In the genomic region with DNA sequence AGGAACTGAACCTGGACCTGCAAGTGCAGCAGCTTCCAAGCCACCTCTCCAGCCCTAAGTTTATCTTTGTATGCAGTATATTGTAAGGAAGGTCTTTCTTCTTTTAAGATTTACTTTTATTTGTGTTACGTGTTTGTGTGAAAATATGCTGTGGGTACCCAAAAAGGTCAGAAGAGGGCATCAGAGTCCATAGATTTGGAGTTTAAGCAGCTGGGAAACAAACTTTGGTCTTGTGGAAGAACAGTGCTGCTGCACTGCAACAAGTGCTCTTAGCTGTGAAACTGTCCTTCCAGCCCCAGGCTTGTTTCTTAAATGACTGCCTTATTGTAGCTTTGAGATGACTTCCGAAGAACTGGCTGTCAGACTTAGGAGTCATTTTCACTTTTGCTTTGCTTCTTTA, we compare ENCODE assay signal across 9 mouse cellular contexts.
A peak's percentile ranks its signal among the peaks of the same experiment; 100 is the strongest.
DNase-seq lines count a peak whose midpoint lies in the region; ATAC-seq lines count a peak whose summit lies in the region.
"Had no signal": no experiment of that assay in that cellular context is flagged by ENCODE, and none has a peak within 500 bp of the region (broad histone marks: within the 10 kb centered on the region; RNA-seq: fewer than 3 reads in every experiment).

No protein-coding gene starts in this region.

- no peak overlapping the region for H3K4me2 ChIP-seq in kidney, embryonic 14.5 days (replicated peaks; ENCODE audit: low read depth, low read length)
- H3K4me2 ChIP-seq: hindbrain, embryonic 13.5 days had no signal

- H3K9ac ChIP-seq in kidney, embryonic 14.5 days (ENCODE audit: low read depth, low read length): no peak overlapping the region
- H3K9ac ChIP-seq: forebrain, postnatal 0 days; hindbrain, embryonic 13.5 days had no signal

- H3K27ac ChIP-seq in kidney, embryonic 14.5 days (ENCODE audit: low read depth, low read length): no peak overlapping the region
- H3K27ac ChIP-seq: hindbrain, embryonic 13.5 days had no signal

- WGBS in kidney, embryonic 14.5 days: 83% methylated on average over 2 of the region's 2 CpGs

- ATAC-seq in kidney, embryonic 14.5 days (ENCODE audit: low FRiP score, low TSS enrichment): no peak
- ATAC-seq: forebrain, postnatal 0 days had no signal

- no peaks in the 10 kb centered on the region for H3K27me3 ChIP-seq in kidney, embryonic 14.5 days (ENCODE audit: control insufficient read depth, insufficient read depth, low read length)
- H3K27me3 ChIP-seq: hindbrain, embryonic 13.5 days had no signal

- H3K4me1 ChIP-seq in kidney, embryonic 14.5 days (ENCODE audit: control insufficient read depth, insufficient read depth, low read length): no peaks in the 10 kb centered on the region
- H3K4me1 ChIP-seq: hindbrain, embryonic 13.5 days had no signal

- peaks cover 51% of the 10 kb centered on the region for H3K36me3 ChIP-seq in kidney, embryonic 14.5 days (ENCODE audit: control insufficient read depth, insufficient read depth, low read length)

- DNase-seq in kidney, adult 9 months: peak; percentile 34
- peak; percentile 38 for DNase-seq in ES-CJ7 (ENCODE audit: low read depth, low spot score)
- peak; percentile 20 for DNase-seq in fibroblast of lung, adult 2 months (ENCODE audit: low read depth)
- peak; percentile 25 for DNase-seq in lung, postnatal 14 days
- DNase-seq in ovary, adult 18-20 months (ENCODE audit: low spot score): no peak
- no peak for DNase-seq in left cerebral cortex, adult 8-10 months (ENCODE audit: low spot score in 2 of 2)
- DNase-seq: forebrain, postnatal 0 days had no signal

- H3K4me3 ChIP-seq in kidney, embryonic 14.5 days (ENCODE audit: low read length): no peak overlapping the region
- H3K4me3 ChIP-seq: hindbrain, embryonic 13.5 days had no signal

- H3K9me3 ChIP-seq in kidney, embryonic 14.5 days (ENCODE audit: control insufficient read depth, low read length): no peaks in the 10 kb centered on the region
- H3K9me3 ChIP-seq: hindbrain, embryonic 13.5 days had no signal

Comparison
In these comparisons a context has a peak if more than half of its experiments do, and no peak if none do; other contexts are left out.
1. DNase-seq: peak in kidney, adult 9 months (single experiment), ES-CJ7 (single experiment), fibroblast of lung, adult 2 months (single experiment) and lung, postnatal 14 days (single experiment); none in ovary, adult 18-20 months (single experiment) and left cerebral cortex, adult 8-10 months (0 of 2).